Mouse (Mus musculus) lung, postnatal 36 days (tissue): ENCODE results near the gene Fgfr2.

ENCODE experiments used
- DNase-seq: peaks from one replicate; pipeline ENCODE4 v3.0.0; 2022; ENCODE audit warnings: mixed read lengths

The Fgfr2 gene

DNA sequence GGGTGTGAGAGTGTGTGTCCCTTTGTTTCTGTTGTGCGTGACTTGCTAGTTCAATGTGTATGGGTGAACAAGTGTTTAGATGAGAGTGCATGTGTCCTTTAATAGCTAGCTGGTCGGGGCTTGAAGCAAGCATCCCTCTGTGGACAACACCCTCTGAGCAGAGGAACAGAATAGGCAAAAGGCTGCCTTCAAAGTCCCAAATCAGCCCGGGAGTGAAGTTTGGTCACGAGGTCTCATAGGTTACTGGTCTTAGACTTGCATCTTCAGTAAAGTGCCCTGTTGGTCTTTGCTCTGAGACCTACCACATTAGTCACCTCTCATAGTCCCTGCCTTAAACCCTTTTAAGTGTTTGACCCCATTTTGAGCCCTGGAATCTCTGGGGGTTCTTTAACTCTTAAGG is 1571.7 kb downstream of the Fgfr2 start:
- no peak for DNase-seq

DNA sequence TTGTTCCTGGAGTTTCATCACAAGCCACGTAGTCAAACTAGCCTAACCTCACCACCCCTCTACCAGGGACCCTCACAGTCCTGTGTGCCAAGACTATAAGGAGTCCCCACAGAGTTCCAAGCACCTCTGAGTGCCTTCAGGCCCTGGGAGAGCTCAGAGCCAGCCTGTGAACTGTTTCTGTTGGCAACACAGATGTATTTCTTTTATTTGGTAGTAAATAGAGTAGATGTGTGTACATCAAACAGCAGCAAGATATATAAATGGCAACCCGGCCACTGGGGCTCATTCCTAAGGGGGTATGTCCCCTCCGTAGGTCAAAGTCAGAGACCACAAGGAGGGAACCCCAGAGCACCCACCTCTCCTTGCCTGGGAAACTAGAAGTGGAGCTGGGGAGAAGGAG is 1574.7 kb downstream of the Fgfr2 start, which contains the start of gene Hmx2:
TSS of gene Hmx2 (plus strand) at position 301 of the 400 bp plus-strand sequence.
- no peak for DNase-seq

DNA sequence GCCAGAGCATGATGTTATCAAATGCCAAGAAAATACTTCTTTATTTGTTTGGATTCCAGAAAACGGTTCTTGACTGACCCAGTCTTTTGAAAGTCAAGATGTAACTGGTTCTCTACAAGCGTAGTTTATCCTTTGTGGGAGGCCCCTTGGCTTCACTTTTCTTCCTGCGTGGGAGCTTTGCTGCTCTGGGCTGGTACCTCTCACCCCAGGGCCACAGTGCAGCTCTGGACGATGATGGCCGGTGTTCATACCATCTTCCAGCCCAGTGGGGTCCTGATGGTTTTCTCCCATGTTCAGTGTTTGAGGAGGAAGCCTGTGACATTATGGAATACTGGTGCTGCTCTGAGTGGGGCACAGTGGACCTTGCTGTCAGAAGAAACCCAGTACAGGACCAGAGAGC is 1575.7 kb downstream of the Fgfr2 start:
- no peak for DNase-seq

DNA sequence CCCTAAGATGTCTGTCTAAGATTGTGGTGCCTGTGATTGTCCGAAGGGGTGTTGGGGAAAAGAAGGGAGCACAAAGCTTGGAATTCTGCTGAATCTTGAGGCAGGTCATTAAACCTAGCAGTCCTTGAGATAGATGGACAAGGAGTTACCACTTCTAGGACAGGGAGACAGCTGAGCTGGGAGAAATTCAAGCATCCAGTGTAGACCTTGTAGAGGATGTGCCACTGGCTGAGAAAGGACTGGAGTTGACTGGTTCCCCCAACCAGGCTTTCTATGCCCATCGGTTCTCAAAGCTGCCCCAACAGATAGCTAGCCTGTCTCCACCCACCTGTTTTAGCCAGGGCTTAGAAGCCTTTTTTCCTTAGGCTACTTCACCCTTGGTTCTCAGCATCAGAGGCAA is 1576.7 kb downstream of the Fgfr2 start:
- no peak for DNase-seq

DNA sequence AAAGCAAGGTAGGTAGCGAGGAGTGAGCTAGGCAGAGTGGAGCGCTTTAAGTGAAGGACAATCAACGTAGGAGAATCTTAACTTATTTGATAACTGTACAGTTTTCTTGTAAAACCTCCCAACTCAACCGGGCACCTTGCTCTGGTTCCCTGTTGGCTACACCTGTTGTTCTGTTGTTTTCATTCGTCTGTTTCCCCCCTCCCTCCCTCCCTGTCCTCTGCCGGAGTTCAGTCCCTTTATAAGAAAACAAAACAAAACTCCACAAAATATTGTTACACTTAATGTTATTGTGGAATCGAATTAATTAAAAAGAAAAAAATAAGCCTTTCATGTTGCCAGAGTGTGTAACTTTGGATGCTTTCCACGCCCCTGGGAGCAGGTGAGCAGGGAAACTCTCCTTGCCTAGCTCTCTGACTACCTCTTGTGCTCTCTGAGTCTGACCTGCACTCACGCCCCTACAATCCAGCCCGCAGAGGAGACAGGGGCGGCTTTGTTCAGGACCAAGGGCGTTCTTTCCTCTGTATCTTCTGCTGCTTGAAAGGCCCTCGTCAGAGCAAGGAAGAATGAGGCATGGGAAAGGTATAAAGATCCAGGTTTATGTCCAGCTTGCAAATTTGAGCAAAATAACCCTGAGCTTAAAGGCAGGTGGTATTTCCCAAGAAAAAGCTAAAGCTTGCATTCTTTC is 1577.3 kb downstream of the Fgfr2 start:
- DNase-seq, result no peak

DNA sequence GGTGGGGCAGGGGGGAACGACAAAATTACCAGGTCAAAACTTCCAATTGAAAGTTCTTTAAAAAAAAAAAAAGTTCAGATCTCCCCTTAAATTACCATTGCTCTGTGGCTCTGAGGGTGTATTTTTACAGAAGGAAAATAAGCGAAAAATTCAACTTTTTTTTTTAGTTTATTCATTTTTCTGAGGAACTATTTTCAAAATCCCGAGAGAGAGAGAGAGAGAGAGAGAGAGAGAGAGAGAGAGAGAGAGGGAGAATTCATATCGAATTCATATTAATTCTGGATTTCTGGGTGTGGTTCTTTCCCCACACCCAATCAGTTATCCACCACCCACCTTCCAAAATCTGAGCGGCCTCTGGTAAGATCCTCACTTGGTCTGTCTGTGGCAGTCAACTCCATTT is 1578.3 kb downstream of the Fgfr2 start:
- no peak for DNase-seq

DNA sequence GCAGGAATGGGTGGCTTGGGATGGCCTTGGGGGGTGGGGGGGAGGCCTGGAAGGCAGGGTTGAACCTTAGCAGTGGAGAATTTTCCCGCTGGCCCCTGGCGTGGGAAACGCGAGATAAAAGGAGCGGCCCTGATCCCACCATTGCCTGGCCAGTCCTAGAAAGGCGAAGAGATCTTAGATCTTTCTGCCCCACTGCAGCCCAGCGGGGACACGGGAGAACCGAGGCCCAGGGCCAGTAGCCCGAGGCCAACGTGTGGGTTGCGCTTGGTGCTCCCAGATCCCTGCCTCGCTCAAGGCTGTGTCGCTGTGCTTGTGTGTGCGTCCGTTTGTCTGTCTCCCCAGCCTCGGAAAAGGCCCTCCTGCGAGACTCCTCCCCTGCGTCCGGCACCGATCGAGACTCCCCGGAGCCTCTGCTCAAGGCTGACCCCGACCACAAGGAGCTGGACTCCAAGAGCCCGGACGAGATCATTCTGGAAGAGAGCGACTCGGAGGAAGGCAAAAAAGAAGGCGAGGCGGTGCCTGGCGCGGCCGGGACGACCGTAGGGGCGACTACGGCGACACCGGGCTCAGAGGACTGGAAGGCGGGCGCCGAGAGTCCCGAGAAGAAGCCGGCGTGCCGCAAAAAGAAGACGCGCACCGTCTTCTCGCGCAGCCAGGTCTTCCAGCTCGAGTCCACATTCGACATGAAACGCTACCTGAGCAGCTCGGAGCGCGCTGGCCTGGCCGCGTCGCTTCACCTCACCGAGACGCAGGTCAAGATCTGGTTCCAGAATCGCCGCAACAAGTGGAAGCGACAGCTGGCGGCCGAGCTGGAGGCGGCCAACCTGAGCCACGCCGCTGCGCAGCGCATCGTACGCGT is 1579.3 kb downstream of the Fgfr2 start:
- DNase-seq, result no peak

DNA sequence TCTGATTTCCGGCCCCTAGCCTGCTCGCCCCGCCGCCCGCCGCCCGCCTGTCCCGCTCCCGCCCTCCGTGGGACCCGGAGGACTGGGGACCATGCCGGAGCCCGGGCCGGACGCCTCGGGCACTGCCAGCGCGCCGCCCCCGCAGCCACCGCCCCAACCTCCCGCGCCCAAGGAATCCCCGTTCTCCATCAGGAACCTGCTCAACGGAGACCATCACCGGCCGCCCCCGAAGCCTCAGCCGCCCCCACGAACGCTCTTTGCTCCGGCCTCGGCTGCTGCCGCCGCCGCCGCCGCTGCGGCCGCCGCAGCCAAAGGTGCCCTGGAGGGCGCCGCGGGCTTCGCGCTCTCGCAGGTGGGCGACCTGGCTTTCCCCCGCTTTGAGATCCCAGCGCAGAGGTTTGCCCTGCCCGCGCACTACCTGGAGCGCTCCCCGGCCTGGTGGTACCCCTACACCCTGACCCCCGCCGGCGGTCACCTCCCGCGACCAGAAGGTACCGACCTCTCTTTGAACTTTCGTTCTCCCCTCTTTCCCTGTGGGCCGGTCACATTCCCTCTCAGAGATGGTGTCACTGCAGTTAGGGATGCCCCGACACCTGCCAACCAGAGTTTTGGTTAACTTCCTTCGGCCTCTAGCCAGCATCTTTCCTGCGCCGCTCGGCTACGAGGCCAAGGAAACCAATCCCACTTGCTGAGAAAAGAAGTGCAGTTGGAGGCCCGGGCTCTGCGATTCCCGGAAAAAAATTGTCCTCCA is 1580.1 kb downstream of the Fgfr2 start:
- DNase-seq, result no peak

DNA sequence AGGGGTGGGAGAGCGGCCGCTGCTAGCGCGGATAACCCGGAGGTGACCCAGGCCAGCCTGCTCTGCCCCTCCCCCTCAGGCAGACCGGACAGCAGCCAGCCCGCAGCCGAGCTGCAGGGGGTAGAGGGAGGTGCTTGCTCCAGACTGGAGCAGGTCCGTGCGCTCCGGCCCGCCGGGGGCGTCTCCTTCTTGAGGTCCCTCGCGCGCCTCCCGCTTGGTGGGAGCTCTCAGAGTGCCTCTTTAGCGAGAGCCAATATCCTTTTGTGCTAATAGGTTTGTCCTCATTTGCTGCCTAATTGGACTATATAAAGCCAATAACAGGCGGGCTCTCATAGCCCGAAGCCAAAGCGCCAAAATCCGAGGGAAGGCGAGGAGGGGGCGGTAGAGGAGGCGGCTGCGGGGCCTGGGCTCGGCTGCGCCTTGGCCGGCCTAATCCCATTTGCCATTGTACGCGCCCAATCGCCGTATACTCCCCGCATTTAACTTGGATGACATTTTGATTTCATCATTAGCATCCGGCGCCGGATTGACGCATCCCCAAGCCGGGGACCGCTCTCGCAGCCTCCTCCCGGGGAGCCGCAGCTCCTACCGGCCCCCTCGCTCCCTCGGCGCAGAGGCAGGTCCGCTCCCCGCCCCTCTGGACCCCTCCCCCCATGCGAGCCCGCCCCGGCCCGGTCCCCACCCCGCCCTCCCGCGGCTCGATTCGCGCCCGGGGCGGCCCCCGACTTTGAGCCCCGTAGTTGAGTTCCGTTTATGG is 1580.9 kb downstream of the Fgfr2 start, which contains the start of gene Hmx3:
TSS of gene Hmx3 (plus strand) at position 753 of the 757 bp plus-strand sequence.
- no peak for DNase-seq

DNA sequence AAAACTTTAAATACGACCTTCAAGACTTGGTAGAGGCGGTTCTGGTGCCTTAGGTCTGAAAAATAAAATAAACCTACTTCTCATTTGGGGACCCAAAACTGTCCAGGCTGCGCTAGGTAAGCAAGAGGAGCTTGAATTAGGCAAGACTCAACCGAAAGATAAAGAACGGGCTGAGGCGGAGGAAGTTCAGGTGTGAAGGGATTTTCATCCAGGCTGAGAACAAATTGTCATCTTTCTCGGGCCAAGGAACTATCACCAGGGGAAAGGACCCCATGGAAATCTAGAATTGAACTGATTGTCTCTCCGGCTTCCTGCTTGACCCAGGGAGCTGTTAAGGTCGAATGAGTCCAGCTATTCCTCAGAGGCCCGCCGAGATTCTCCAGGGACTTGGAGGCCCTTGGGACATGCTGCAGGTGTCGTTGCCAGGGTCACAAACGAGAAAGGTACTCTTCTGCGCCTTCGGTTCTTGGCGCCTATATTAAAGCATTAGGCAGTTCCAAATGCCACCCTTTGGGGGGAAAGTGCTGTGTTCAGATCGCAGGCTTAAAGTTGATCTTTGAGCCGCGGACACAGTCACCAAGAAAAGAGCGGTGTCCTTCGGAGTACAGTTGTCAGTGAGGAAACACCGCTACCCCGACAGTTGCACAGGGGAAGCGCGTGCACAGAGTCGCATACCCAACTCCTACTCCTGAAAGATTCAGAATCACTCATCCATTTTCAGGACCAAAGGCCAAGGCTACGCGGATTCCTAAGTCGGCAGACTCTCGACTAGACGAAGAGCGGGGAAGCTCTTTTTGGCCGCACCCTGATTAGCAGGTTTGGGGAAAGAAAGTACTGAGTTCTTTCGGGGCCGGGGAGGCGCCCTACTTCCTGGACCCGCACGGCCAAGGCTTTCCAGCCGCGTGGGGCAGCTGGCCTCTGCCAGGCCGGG is 1581.7 kb downstream of the Fgfr2 start:
- DNase-seq, result no peak

DNA sequence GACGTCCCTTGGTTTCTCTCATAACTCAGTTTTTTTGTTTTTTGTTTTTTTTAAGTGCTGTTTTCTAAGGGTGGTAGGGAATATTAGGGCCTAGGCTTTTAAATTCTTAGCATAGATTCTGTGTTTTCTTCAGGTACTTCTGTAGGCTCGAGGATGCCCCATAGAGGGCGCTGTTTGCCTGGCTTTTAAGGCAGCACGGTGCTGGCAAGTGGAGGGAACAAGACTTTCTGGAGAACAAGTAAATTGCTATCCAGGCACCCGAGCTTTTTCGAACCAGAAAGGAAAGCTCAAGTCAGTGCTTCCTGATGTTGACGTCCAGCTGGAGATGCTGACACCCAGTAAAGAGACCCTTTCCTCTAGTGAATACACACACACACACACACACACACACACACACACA is 1583.2 kb downstream of the Fgfr2 start:
- peak; percentile 92 for DNase-seq

DNA sequence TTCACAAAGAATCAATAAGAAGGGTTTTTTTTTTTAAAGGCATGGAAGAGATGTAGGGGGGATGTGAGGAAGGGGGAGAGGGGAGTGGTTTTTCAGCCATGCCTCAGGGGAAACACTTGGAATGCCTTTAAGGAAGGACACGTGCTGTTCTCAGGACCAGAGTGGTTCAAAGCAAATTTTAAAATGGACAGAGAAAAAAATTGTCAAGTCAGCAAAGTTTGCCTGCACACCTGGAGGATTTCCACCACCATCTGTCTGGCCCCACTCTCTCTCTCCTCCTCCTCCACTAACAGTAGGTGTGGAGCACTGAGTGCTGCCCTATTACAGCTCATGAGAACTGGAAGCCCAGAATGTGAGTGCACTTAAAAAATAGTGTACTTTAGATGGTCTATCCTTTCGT is 1619.4 kb downstream of the Fgfr2 start:
- no peak for DNase-seq

DNA sequence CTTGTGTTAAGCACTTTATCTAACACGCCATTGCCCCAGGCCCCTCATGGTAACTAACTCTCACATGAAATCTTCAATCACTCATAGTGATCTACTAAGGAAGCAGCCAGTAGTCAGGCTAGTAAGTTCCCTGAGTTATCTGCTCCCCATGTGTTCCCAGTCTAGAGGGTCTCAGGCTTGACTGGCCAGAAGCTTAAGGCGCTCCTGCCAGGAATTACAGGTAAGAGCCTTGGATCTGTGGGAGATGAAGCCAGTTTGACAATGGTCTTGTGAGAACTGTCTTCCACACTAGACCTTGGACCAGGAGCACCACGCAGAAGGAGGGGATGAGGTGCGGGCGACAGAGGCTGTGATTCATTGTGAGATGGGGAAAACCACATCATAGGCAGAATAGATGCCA is 1644.7 kb downstream of the Fgfr2 start:
- no peak for DNase-seq

DNA sequence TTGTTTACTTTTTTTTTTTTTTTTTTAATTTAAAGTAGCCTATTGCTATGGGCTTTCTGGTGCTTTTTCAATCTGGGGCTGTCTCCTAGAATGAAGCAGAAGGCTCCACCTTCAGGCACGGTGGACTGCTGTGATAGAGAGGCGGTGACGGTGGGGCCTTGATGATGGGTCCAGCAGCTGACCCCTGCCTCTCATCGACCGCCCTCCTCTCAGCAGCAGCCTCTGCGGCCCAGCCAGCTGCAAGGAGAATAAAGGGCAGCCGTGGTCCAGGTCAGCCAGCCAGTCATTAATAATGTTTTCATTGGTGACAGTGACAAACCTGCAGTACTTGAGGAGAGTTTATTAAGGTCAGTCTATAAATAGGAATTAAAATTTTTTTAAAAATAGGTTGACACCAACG is 1646.0 kb downstream of the Fgfr2 start:
- DNase-seq, result no peak

DNA sequence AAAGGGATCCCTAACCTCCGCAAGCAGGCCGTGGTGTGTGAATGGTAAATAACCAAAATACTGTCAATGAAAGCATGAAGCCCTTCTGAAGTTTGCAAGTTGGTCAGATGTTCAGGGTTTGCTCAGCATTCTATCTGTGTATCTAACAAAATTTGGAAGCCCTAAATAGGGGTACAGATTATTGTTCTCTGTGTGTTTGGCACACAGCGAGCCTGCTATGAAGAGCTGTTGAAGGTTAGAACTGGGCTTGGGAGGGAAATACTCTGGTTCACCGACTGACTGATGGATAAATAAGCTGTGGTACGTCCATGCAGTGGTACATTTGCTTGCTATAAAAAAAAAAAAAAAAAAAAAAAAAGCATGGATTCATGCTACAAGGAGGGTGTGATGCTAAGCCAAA is 1651.6 kb downstream of the Fgfr2 start:
- DNase-seq, result no peak

DNA sequence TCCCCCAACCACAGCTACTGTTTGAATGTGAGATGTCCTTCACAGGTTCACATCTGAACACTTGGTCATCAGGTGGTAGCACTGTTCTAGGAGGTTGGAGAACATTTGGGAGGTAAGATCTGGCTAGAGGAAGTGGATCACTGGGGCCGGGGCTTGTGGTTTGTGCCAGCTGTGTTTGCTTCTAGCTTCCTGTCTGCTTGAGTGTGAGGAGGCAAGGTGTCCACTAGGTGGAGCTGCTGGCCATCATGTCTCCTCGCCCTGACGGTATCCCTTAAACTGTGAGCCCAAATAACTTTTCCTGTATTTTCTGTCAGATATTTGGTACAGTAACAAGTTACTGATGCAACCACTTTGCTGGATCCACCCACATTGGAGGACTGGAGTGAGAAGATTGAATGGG is 1653.6 kb downstream of the Fgfr2 start:
- DNase-seq, result no peak

DNA sequence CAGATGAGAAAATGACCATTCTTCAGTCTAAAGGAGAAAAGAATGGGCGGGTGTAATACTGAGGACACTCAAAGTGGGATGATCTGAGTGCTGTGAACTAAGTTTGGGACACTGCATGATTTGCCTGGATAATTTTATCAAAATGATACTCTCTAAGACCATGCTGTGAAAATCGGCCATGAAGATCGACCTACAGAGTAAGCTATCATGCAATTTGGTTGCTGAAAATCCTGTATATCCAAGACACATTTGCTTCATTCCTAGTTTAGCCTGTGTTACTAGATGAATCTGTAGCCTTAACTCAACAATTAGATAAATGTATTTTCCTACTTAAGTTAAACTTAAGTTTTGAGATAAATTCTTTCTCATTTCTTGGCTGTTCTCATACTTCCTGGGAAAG is 1655.8 kb downstream of the Fgfr2 start:
- no peak for DNase-seq

DNA sequence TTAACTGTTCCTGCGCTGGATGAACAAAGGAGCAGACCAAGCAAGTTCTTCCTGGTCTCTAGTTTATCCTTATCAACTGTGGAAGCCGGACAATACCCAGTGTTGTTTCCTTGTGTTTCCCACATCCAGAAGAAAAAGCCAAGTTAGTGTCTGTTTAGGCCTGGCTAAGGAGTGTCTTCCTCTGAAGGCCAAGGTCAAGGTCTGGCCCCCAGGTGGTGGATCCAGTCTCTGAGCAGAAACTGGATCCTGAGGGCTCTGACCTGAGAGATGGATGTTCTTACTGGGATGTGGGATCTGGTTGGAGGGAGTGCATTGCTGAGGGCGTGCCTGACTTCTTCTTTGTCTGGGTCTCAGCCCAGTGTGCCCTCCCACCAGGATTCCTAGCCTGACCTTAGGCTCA is 1657.4 kb downstream of the Fgfr2 start:
- DNase-seq, result no peak

DNA sequence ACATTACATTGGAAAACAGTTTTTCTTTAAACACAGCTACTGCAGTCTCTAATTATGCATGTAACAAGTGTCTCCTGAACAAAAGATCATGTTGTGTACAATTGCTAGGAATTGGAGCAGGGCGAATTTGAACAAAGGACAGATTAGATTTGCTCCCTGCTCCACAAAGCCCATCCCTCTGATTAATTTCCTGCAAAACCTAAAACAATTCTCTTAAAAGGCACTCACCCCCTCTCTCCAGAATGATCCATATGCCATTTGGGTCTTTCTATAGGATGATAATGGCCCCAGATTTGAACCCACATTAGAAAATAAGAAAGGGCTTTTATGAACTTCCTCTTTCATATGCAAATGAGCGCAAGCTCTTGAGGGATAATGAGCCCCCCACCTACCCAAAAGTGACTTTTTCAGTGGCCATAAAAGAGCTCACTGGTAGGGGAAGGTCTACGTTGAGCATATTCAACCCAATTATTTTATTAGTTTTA is 1658.0 kb downstream of the Fgfr2 start:
- DNase-seq, result no peak

DNA sequence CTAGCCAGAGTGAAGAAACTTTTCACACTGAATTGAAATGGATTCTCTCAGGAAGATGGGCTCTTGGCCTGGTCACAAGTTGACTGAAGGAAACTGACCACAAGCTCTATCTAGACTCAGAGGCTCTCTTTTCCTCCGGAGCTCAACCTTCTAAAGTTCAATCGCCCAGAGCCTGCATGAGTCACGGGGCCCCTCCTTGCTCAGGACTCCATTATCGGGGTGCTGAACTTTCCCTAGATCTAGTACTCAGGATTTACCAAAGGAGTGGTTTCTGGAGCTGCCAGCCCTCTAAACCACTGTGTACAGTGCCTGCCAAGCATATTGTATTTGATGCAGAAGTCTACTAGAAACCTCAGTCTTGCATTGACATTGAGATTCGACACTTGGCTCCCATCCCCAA is 1666.4 kb downstream of the Fgfr2 start:
- DNase-seq, result no peak

DNA sequence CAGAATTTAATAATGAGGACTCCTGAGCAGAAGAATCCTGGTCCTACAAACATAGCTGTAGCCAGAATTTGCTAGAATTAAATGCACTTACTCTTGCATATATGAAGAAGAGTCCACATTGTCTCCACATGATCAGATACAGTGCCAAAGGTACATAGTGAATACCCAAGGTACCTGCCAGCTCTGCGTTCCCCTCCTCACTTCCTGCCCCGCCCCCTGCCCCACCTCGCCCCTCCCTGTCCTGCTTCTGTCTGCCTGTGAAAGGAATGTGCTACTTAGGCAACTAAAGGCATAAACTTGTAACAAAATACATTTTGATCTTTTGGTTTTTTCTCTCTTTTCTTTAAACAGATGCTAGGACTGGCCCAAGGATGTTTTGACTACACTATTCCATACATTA is 1686.1 kb downstream of the Fgfr2 start:
- no peak for DNase-seq

DNA sequence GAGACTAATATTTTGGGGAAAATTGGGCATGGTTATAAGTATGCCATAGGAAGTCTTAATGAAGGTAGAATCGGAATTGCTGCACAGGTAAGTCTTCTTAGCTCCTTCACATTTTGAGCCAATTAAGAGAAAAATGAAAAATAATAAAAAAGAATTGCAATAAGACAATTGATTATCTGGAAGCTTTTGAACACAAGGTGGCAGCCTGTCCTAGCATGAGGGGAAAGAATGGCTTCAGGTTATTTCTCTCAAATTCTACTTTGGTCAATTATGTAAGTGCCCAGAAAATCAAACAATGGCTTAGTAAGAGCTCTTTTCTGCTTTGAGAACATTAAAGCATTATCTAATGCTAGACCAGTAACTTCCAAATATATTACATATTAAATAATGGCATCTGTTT is 1688.9 kb downstream of the Fgfr2 start:
- DNase-seq, result no peak
